Mouse (Mus musculus): ENCODE data around the gene Usp12.
A peak's percentile ranks its signal among the peaks of the same experiment; 100 is the strongest.

Gene Usp12

GRCm38 (mm10) chr5:146794853-146795252, at the start of gene Usp12:
Usp12 (minus strand) TSS chr5:146795006.
- peak; percentile 98 for DNase-seq (ENCODE audit: low read depth)

GRCm38 (mm10) chr5:146844301-146844941, 49.6 kb upstream of the Usp12 start:
- no peak for DNase-seq (ENCODE audit: low read depth)

GRCm38 (mm10) chr5:146841996-146842395, 47.2 kb upstream of the Usp12 start:
- no peak for DNase-seq (ENCODE audit: low read depth)

GRCm38 (mm10) chr5:146841301-146841700, 46.5 kb upstream of the Usp12 start:
- DNase-seq (ENCODE audit: low read depth): peak; percentile 42

- DNase-seq (ENCODE audit: low read depth): no peak
Observed at GRCm38 (mm10) chr5:146840422-146840821, 45.6 kb upstream of the Usp12 start.

GRCm38 (mm10) chr5:146839760-146840159, 45.0 kb upstream of the Usp12 start:
- DNase-seq (ENCODE audit: low read depth): no peak

DNA sequence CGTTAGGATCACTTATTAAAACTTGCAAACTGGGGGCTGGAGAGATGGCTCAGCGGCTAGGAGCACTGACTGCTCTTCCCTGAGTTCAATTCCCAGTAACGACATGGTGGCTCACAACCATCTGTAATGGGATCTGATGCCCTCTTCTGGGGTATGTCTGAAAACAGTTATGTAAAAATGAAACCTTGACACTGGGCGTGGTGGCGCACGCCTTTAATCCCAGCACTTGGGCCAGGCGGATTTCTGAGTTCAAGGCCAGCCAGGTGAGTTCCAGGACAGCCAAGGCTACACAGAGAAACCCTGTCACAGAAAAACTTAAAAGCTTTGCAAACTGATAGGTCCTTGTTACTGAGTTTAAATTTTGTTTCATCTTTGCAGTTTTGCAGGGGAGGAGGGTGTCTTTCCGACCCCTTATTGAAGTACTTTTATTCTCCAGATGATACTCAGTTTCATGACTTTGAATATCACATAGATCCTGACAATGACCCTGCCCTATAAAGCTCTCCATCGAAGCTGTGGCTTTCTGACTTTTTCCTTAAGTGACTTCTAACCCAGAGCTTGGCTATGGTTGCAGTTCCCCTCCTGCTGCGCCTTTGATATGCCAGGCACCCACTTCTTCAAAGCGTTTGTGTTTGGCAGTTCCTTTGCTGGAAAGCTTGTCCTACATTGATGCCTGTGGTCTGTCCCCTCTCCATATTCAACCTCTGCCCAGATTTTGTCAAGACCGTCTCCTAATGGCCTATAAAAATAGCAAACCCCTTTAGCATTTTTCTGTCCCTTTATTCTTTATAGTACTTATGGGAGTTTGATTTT, 44.2 kb upstream of the Usp12 start:
- DNase-seq (ENCODE audit: low read depth): no peak

- no peak for DNase-seq (ENCODE audit: low read depth)
Observed at GRCm38 (mm10) chr5:146837967-146838720, 43.3 kb upstream of the Usp12 start.

DNA sequence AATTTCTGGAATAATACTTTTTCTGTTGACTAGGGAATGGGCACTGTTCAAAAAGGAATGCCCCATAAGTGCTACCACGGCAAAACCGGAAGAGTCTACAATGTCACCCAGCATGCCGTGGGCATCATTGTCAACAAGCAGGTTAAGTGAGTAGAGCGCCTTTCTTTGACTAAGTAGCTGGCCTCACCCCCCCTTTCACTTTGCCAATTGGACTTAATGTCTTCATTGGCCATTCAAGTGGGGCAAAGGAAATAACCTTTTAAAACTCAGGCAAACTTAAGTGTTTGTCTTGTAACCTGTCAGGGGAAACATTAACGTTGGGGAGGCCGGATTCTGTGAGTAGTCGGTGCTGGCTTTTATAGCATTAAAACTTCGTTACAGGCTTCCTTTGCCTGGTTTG, 40.2 kb upstream of the Usp12 start:
- no peak for DNase-seq (ENCODE audit: low read depth)

- no peak for DNase-seq (ENCODE audit: low read depth)
Observed at GRCm38 (mm10) chr5:146833673-146834201, 38.9 kb upstream of the Usp12 start.

DNA sequence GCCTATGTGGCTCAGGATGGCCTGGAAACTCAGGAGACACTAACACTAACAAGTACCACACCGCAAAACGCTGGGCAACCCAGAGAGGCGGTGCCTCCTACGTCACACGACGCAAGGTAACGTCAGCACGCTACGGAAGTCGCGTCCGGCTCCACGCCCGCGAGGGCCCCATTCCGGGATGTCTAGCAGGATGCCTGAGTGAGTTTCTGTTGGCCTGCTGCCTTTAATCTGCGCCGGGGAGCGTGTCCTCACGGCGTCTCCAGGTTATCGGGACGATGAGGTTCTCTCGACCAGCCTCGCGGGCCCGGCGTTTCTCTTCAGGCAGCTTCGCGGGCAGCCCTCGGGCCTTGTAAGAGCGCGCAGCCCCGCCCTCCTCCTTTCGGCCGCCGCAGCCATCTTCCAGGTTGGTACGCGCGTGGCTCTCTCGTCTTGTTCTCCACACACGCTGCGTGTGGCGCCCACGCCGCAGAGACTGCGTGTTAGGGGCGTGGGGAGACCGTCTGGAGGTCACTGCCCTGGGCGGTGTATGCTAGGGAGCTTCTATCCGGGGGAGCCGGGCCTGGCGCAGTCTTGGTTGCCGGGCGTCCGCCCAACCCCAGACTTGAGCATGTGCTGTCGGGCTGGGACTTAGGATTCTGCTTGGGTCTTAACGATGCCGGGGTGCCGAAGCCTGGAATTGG, 38.1 kb upstream of the Usp12 start, which contains the start of gene Rpl21:
Gene Rpl21, plus strand, starts transcription at position 122 of the 680 bp plus-strand sequence.
- DNase-seq (ENCODE audit: low read depth): peak; percentile 97

GRCm38 (mm10) chr5:146832435-146832768, 37.6 kb upstream of the Usp12 start:
- no peak for DNase-seq (ENCODE audit: low read depth)

- DNase-seq (ENCODE audit: low read depth): no peak
Observed at GRCm38 (mm10) chr5:146829528-146829927, 34.7 kb upstream of the Usp12 start.

- no peak for DNase-seq (ENCODE audit: low read depth)
Observed at GRCm38 (mm10) chr5:146823005-146823404, 28.2 kb upstream of the Usp12 start.

DNA sequence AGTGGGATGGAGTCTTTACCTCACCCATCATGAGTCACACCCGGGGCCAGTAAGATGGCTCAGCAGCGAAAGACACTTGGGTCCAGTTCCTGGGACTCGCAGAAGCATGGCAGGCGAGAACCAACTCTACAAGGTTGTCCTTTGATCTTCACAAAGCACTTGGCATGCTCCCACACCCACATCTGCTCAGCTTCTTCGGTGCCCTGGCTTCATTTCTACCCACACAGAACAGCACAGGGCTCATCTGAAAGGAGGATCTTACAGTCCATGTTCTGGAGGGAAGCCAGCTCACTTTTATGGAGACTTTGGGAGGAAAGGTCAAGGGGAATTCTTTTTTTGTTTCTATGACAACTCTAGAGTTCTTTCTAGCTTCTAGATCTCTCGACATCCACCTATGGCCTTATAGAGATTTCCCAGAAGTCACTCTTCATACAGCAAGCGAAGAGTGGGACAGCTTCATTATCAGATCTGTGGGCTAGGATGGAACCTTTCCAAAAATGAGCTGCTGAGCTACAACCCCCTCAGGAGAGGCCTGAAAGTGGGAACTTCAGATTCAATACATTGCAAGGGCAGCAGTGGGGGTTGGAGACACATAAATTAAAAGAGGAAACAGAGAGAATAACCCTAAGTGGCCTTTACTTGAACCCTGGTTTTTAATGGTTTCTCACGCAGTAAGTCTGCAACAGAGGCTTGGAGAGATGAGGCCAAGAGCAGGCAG, 24.3 kb upstream of the Usp12 start:
- no peak for DNase-seq (ENCODE audit: low read depth)

GRCm38 (mm10) chr5:146817583-146817982, 22.8 kb upstream of the Usp12 start:
- no peak for DNase-seq (ENCODE audit: low read depth)

DNA sequence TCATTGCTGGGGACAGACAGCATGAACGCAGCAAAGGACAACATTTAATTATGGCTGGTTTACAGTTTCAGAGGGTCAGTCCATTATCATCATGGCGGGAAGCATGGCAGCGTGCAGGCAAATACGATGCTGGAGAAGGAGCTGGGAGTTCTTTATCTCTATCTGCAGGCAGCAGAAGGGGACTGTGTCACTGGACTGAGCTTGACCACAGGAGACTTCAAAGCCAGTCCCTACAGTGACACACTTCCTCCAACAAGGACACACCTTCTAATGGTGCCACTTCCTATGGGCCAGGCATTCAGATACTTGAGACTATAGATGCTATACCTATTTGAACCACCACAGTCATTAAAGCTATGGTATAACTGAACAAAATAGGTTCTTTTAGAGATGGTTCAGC, 20.6 kb upstream of the Usp12 start:
- no peak for DNase-seq (ENCODE audit: low read depth)

DNA sequence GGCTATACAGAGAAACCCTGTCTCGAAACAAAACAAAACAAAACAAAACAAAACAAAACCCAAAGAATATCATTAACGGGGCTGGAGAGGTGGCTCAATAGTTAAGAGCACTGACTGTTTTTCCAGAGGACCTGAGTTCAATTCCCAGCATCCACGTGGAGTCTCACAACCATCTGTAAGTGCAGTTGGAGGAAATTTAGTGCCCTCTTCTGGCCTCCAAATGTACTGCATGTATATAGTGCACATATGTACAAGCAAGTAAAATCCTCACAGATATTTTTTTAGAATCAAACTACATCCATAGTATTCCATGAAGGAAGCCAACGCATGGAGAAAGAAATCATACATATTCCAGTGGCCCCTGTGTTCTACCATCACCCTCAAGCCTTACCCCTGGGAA, 18.6 kb upstream of the Usp12 start:
- DNase-seq (ENCODE audit: low read depth): no peak

DNA sequence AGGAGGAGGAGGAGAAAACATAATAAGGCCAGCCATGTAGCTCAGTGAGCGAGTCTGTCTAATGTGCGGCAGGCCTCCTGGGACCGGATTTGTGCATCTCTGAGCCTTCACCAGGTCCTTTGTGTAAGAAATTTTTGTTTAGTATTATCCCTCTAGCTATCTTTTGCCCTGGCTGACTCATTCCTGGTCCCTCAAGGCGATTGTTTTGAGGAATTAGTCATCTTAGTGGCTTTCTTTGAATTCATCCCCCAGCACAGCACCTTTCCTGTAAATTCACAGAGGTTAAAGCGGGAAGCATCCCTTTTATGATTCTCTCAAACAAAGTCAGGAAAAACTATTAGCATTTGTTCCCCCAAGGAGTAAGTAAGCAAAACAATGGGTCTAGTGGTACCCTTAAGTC, 18.1 kb upstream of the Usp12 start:
- DNase-seq (ENCODE audit: low read depth): no peak

GRCm38 (mm10) chr5:146809951-146810350, 15.1 kb upstream of the Usp12 start:
- DNase-seq (ENCODE audit: low read depth): no peak

- no peak for DNase-seq (ENCODE audit: low read depth)
Observed at GRCm38 (mm10) chr5:146806004-146806430, 11.2 kb upstream of the Usp12 start.
